Mouse (Mus musculus) olfactory bulb, adult 2 months (tissue): Measurements from ENCODE around the gene Gle1.

Experiments
- CTCF ChIP-seq: fragments of 200-500 bp; IDR thresholded peaks from 2 replicates; pipeline ENCODE4 v1.5.1; 2012; ENCODE audit warnings: low read depth, mild to moderate bottlenecking, low read length, moderate library complexity; ENCODE audit not compliant: insufficient read depth
- POLR2A ChIP-seq: fragments of 200-500 bp; IDR thresholded peaks from 2 replicates; pipeline ENCODE4 v1.6.1; 2012; ENCODE audit warnings: mild to moderate bottlenecking, low read depth, low read length, moderate library complexity; ENCODE audit not compliant: insufficient read depth

- TF ChIP-seq POLR2A (no peak), CTCF (no peak)
These were observed 56.7 kb downstream of the Gle1 start for GRCm38 (mm10) chr2:29991962-29992361.
